Comparison of ENCODE assay signal across 9 mouse cellular contexts in the genomic region with DNA sequence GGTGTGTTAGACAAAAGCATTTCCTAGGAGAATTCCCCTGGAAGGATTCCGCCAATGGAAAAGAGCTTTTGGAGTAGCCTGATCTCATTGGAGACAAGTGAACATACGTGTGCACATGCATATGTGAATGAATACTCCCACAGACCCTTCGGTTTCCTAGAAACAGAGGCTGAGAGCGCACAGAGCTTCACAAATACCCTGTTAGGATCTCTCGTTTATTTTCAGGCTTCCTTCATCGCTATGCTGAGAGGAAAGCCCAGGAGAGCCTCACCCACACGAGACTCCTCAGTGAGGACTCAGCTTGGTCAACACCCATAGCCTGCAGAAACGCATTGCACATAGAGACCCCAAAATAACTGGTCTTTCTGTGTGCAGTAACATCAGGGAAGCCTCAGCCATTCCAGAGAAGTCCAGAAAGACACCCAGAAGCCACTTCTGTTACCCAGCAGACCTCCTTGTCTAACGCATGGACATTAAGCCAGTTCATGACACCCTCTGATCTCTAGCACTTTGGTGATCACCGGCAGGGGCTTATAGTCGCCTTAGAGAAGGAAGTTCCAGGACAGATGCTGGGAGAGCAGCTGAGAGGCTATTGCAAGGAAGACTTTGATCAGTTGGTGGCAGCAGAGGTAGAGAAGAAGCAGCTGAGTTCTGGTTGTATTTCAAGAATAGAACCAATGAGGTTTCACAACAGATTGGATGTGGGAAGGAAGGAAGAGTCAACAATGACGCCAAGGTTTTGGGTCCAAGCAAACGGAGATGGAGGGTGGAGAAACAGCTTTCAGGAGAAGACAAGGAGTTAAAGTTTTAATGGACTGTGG. TPM values are rescaled to one million over a fixed set of nuclear protein-coding genes. Genes with fewer than 3 reads are reported as not detected.
DNase-seq lines count a peak whose midpoint lies in the region; ATAC-seq and TF ChIP-seq lines count a peak whose summit lies in the region.
"Had no signal": no experiment of that assay in that cellular context is flagged by ENCODE, and none has a peak within 500 bp of the region (broad histone marks: within the 10 kb centered on the region; RNA-seq: fewer than 3 reads in every experiment).

No protein-coding gene starts in this region.

- H3K4me3 ChIP-seq in stomach, postnatal 0 days (ENCODE audit: low read depth, low read length): no peak overlapping the region
- H3K4me3 ChIP-seq: erythroblast, embryonic 14.5 days had no signal

- no peaks in the 10 kb centered on the region for H3K9me3 ChIP-seq in stomach, postnatal 0 days (ENCODE audit: control insufficient read depth, low read length)

- 44% methylated on average over 13 of the region's 13 CpGs for WGBS in stomach, postnatal 0 days

- peak; percentile 75 for TF ChIP-seq CTCF in stomach, postnatal 0 days (IDR thresholded peaks at IDR 0.05; ENCODE audit: low read depth)

- H3K36me3 ChIP-seq in stomach, postnatal 0 days (ENCODE audit: control insufficient read depth, insufficient read depth, low read length): no peaks in the 10 kb centered on the region

- H3K4me1 ChIP-seq in stomach, postnatal 0 days (replicated peaks; ENCODE audit: control insufficient read depth, insufficient read depth): no peaks in the 10 kb centered on the region

- no peak overlapping the region for H3K9ac ChIP-seq in stomach, postnatal 0 days (ENCODE audit: low read length)

- TF ChIP-seq EP300 in stomach, postnatal 0 days (optimal IDR thresholded peaks at IDR 0.05): no peak

- no peak overlapping the region for H3K27ac ChIP-seq in stomach, postnatal 0 days (replicated peaks)

- ATAC-seq in stomach, postnatal 0 days (ENCODE audit: low FRiP score, low TSS enrichment): no peak

- DNase-seq in embryo, embryonic 10 days (ENCODE audit: low spot score): peak; percentile 49
- no peak for DNase-seq in embryo, embryonic 9.5 days (ENCODE audit: extremely low spot score)
- peak; percentile 61 for DNase-seq in ES-CJ7 (ENCODE audit: low read depth, low spot score)
- DNase-seq in frontal cortex, postnatal 25 days (ENCODE audit: low spot score in 2 of 2): peak; percentile 21 to 42
- DNase-seq in kidney, postnatal 25 days: peak; percentile 52 to 64
- peak; percentile 57 for DNase-seq in lung, postnatal 25 days (ENCODE audit: low spot score)
- DNase-seq in stomach, postnatal 0 days (ENCODE audit: low spot score): no peak
- no peak for DNase-seq in urinary bladder, postnatal 4 days (ENCODE audit: low spot score in 2 of 2)

- H3K27me3 ChIP-seq in stomach, postnatal 0 days (ENCODE audit: control insufficient read depth, insufficient read depth, low read length): no peaks in the 10 kb centered on the region

- H3K4me2 ChIP-seq in stomach, postnatal 0 days (replicated peaks; ENCODE audit: low read depth): no peak overlapping the region

RNA-seq across cellular contexts. Expression of a gene that starts 58.4 kb away (rescaled TPM):
- 0.07 TPM in 2 replicates for polyA plus RNA-seq in stomach, postnatal 0 days (2015; fragmentation: Nextera tagmentation; extraction: Ambion mirVana)
- polyA plus RNA-seq: erythroblast, embryonic 14.5 days had no signal

Comparison
In these comparisons a context has a peak if more than half of its experiments do, and no peak if none do; other contexts are left out.
1. DNase-seq: peak in embryo, embryonic 10 days (single experiment), ES-CJ7 (single experiment), frontal cortex, postnatal 25 days (2 of 2), kidney, postnatal 25 days (2 of 2) and lung, postnatal 25 days (single experiment); none in embryo, embryonic 9.5 days (single experiment), stomach, postnatal 0 days (single experiment) and urinary bladder, postnatal 4 days (0 of 2).